Mouse (Mus musculus) kidney, adult 8-10 months (tissue): ENCODE measurements around the gene Zfp428.

Experiments
- DNase-seq, 2 experiments: peaks; one replicate each; pipeline ENCODE4 v3.0.0; 2022

Zfp428 gene

GRCm38 (mm10) chr7:24523723-24524122, 16.9 kb downstream of the Zfp428 start:
- no peak for DNase-seq

DNA sequence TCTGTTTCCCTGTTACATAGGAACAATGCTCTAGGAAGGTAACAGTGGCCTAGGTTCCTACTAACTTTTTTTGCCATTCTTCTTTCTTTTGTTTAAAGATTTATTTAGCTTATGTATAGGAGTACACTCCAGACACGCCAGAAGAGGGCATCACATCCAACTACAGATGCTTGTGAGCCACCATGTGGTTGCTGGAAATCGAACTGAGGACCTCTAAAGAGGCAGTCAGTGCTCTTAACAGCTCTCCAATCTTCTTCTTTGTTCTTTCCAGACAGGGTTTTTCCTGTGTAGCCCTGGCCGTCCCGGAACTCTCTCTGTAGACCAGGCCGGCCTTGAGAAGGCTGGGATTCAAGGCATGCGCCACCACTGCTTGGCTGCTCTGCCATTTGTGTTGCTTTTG, 18.2 kb downstream of the Zfp428 start:
- no peak for DNase-seq

- no peak for DNase-seq
These were observed 19.0 kb downstream of the Zfp428 start for GRCm38 (mm10) chr7:24525686-24526420.

DNA sequence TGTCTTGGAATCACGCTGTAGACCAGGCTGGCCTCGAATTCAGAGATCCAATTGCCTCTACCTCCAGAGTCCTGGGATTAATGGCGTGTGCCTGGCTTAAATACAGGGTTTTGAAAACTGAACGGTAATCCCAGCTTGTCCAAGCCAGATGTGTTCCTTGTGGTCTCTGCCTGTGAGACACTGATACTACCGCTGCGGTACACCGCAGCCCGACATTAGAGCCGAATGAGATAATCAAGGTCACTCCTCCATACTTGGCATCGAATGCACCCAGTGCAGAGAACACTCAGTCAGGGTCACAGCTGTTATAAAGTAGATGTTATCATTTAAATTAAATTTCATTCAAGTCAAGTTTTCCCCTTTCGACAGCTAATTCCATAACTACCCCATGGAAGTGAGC, 22.1 kb downstream of the Zfp428 start:
- DNase-seq: no peak

DNA sequence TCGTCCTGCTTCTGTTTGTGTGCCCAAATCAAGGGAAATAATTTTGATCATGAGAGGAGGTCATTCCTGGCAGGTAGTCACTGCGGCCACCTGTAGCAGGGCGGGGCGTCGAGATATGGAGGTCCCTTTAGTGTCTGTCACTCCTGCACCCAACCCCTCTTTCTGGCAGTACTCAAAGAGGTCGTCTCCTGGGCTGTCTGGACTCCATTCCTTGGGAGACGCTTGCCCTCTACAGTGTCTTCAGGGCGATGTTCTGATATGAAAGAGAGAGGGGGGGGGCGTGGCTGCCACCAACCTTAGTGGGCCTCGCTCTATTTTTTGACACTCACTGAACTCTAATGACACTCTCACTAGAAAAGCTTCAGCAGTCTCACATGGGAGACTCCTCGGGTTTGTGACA, 22.8 kb downstream of the Zfp428 start:
- no peak for DNase-seq

- peak; percentile 99 for DNase-seq
These were observed 23.5 kb downstream of the Zfp428 start, which contains the start of gene Irgq for GRCm38 (mm10) chr7:24530062-24530931. Irgq (plus strand) TSS chr7:24530689.

DNA sequence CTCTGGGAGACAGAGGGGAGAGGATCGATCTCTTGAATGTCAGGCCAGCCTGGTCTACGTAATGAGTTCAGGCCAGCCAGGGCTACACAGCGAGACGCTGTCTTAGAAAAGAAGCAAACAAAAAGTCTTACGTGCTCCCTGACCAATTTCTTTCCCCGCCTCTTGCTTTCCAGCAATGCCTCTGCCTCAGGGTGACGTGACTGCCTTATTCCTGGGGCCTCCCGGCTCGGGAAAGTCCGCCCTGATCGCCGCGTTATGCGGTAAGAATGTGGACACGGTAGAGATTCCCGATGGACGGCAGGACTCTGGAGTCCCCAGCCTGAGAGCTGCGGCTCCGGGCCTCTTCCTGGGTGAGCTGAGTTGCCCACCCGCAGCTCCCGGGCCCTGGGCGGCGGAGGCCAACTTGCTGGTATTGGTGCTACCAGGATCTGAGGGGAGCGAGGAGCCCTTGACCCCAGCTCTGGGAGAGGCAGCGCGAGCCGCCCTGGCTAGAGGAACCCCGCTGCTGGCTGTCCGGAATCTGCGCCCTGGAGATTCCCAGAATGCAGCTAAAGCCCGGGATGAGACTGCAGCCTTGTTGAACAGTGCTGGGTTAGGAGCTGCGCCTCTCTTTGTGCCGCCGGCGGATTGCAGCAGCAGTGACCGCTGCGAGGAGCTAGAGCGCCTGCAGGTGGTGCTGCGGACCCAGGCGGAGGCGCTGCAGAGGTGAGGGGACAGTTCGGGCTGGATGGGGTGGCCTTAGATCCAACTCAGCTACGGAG, 24.6 kb downstream of the Zfp428 start:
- DNase-seq: peak; percentile 71

GRCm38 (mm10) chr7:24533031-24533571, 26.3 kb downstream of the Zfp428 start:
- no peak for DNase-seq

DNA sequence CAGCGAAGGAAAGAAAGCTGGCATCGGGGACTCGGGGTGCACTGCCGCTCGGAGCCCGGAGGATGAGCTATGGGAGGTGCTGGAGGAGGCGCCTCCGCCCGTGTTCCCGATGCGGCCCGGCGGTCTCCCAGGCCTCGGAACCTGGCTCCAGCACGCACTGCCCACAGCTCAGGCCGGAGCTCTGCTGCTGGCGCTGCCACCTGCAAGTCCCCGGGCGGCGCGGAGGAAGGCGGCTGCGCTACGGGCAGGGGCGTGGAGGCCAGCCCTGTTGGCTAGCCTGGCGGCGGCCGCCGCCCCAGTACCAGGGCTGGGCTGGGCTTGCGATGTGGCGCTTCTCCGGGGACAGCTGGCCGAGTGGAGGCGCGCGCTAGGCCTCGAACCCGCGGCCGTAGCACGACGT, 27.0 kb downstream of the Zfp428 start:
- no peak for DNase-seq

DNA sequence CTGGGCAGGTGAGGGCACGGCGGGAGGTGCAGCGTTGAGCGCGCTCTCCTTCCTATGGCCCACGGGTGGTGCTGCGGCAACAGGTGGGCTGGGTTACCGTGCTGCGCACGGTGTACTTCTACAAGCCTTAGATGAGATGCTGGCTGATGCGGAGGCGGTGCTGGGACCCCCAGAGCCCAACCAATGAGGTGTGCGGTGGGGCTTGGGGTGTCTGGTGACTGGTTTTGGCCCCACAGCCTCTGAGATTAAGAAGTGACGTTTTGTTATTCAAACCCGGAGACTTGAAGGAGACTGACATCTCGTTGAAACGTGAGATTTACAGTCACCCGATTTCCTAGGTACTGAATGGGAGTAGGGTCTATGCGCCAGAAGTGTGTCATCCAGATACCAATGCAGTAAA, 27.5 kb downstream of the Zfp428 start:
- no peak for DNase-seq

- DNase-seq: no peak
These were observed 30.3 kb downstream of the Zfp428 start for GRCm38 (mm10) chr7:24537081-24537480.

DNA sequence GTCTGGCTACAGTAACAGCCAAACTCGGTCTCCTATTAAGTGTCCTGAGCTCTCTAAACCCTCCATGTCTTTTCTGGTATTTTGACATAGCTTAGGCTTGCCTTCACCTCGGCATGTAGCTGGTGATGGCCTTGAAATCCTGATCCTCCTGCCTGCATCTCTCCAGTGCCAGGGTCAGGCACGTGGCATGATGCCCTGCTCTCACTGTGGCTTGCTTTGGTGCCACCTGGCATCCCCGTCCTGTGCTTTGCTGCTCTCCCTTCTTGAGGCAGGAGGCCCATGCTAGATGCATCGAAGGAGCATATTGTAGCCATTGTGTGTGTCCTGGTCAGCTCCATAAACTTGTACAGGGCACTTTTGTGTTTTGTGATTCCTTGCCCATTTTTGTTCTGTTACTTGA, 30.8 kb downstream of the Zfp428 start:
- no peak for DNase-seq

GRCm38 (mm10) chr7:24538154-24538553, 31.3 kb downstream of the Zfp428 start:
- DNase-seq: peak; percentile 37 to 60

DNA sequence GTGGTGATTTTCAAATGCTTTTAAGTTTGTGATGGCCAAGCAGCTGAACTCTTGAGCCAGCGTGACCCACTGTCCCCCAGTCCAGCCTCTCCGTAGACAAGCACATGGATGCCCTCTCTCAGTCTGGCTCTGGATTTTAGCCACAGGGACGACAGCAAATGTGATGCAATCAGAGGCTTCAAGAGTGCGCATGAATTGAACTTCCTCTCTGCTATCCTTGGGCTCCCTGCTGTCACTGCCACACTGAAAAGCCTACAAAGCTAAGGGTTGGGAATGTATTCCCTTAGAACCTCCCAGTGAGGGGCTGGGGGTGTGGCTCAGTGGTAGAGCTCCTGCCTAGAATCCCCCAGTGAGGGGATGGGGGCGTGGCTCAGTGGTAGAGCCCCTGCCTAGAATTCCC, 31.9 kb downstream of the Zfp428 start:
- no peak for DNase-seq

- no peak for DNase-seq
These were observed 32.9 kb downstream of the Zfp428 start for GRCm38 (mm10) chr7:24539686-24540085.

DNA sequence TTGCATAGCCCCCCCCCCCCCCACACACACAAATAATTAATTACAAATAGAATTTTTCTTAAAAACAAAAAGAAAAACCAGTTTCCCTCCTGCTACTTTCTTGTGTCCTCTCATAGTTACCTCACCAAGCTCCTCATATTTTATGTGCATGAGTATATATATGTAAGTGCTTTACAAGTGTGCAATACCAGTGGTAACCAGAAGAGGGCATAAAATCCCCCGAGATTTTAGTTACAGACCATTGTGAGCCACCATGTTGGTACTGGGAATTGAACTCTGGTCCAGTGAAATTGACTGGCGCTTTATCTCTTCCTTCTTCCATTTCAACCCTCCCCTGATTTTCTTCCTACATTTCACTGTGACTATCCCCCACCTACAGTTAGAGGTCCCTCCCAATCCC, 37.7 kb downstream of the Zfp428 start:
- DNase-seq: no peak

DNA sequence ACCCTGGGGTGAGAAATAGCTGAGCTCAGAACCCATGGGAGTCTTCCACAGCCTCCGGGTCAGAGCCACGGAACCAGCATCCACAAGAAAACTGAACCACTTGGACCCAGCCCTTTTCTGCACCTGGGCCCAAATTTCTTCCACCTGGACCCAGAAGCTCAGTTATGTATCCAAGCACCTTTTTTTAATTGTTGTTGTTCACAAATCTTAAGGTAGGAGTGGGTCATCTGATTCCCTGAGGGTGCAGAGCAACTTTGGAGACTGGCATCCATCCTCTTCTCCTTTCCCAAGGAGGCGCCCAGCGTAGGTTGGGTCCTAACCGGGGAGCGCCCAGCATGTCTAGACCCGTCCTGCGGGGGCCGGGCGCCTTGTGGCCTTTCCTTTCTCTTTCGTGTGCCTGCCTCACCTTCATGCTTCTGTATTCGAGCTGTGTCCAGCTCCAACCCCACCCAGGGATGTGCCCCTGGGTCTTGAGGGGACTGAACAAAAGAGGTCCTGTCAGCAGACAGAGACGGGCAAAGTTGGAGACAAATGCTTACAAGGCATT, 39.3 kb downstream of the Zfp428 start, which contains the start of the genes Pinlyp and Xrcc1:
TSS of gene Pinlyp (minus strand) at position 51 of the 547 bp plus-strand sequence.
TSS of gene Xrcc1 (plus strand) at position 222 of the 547 bp plus-strand sequence.
- no peak for DNase-seq

DNA sequence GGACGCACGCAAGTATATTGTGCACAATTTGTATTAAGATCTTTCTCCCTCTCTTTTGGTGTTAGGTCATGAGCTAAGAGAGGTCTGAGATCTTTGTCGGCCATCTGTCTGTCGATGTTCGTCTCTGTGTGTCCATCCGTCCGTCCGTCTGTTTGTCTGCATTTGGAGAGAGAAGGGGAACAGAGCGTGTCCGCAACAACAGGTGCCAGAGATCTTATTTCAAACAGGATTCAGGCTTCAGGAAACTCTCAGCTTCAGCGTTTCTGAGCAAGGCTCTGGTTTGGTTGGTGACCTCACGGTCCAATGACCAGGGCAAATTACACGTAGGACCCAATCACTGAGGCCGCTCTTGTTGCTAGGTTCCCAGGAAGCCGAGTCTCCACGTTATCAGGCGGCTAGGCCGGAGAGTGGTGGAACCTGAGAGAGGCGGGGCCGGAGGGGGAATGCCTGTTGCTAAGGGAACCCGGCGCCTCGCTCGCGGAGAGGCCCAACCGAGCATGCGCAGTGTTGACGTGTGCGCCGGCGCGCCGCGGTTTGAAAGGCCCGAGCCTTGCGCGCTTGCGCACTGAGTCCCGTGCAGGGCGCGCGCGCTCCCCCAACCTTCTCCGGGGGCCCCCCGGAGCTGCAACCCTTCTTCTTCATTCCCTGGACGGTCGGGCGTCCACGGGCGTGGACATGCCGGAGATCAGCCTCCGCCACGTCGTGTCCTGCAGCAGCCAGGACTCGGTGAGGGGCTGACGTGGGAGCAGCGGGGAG, 40.0 kb downstream of the Zfp428 start:
- DNase-seq: peak; percentile 99 to 100

GRCm38 (mm10) chr7:24547534-24548036, 40.8 kb downstream of the Zfp428 start:
- DNase-seq: no peak

GRCm38 (mm10) chr7:24551985-24552759, 45.4 kb downstream of the Zfp428 start:
- peak in 1 of 2 experiments; percentile 26 for DNase-seq

GRCm38 (mm10) chr7:24555786-24556185, 49.0 kb downstream of the Zfp428 start:
- peak; percentile 41 for DNase-seq
